Mouse (Mus musculus) left cerebral cortex, postnatal 10 days (tissue): ENCODE data around the gene Prl5a1. TPM values are rescaled to one million over a fixed set of nuclear protein-coding genes. Genes with fewer than 3 reads are reported as not detected.

Source experiments
- DNase-seq, 2 experiments: peaks; one replicate each; pipeline ENCODE4 v3.0.0; 2021 to 2022; ENCODE audit warnings: low spot score in 2 of 2, mixed read lengths in 1 of 2; ENCODE audit errors: extremely low spot score in 1 of 2
- intact Hi-C: fragments of 180-260 bp; cut with DNase I; formaldehyde crosslinking; loops from one replicate; pipeline ENCODE4 v1.15.1; 2025
- total RNA-seq, 2 experiments: library from RNA; stranded (reverse); gene quantifications; 2 replicates each; pipeline ENCODE4 v1.2.3; 2021

Prl5a1 gene
- not detected for total RNA-seq

GRCm38 (mm10) chr13:28142184-28142583 lies at the start of gene Prl5a1:
Prl5a1 (plus strand) TSS chr13:28142484.
- intact Hi-C loops, result no loop called here
- no peak for DNase-seq

- DNase-seq, result no peak
- intact Hi-C loops, result no loop called here
Observed at GRCm38 (mm10) chr13:28096161-28096560, 46.1 kb upstream of the Prl5a1 start.

GRCm38 (mm10) chr13:28108536-28108935 lies 33.7 kb upstream of the Prl5a1 start:
- intact Hi-C loops, result no loop called here
- DNase-seq, result no peak

- intact Hi-C loops, result no loop called here
- no peak for DNase-seq
Observed at GRCm38 (mm10) chr13:28132781-28133180, 9.5 kb upstream of the Prl5a1 start.

GRCm38 (mm10) chr13:28135790-28136189 lies 6.5 kb upstream of the Prl5a1 start:
- DNase-seq, result no peak

More at GRCm38 (mm10) chr13:28135790-28136189, 6.5 kb upstream of the Prl5a1 start:
- intact Hi-C loops, result no loop called here

Other genes with a start within 250 kb of the Prl5a1 start
- not detected for gene Prl4a1, start 126.3 kb upstream of the Prl5a1 start, total RNA-seq
- 10 to 100 TPM; 87.3 to 93.7 TPM for gene Gm11361, start 115.0 kb downstream of the Prl5a1 start, total RNA-seq